Mouse (Mus musculus) midbrain, embryonic 13.5 days (tissue): ENCODE results near the gene Dgkz. TPM values are rescaled to one million over a fixed set of nuclear protein-coding genes. Genes with fewer than 3 reads are reported as not detected.

ENCODE experiments used
- ATAC-seq: fragments of 200-750 bp; cut with Nextera tagmentation; 2 replicates; pipeline ENCODE4 v1.8.0; 2017; ENCODE audit warnings: mild to moderate bottlenecking, moderate TSS enrichment, moderate library complexity
- H3K27ac ChIP-seq: fragments of 300-500 bp; sonication (generic); 2 replicates; pipeline ENCODE4 v1.5.1; 2015; ENCODE audit warnings: inconsistent platforms, mild to moderate bottlenecking, moderate library complexity
- H3K27me3 ChIP-seq: fragments of 300-500 bp; sonication (generic); 2 replicates; pipeline ENCODE4 v1.6.1; 2015; ENCODE audit warnings: mild to moderate bottlenecking, inconsistent platforms
- H3K36me3 ChIP-seq: fragments of 300-500 bp; sonication (generic); 2 replicates; pipeline ENCODE4 v1.6.1; 2015; ENCODE audit warnings: mild to moderate bottlenecking, inconsistent platforms
- H3K4me1 ChIP-seq: fragments of 300-500 bp; sonication (generic); replicated peaks from 2 replicates; pipeline ENCODE4 v1.6.1; 2015; ENCODE audit warnings: inconsistent platforms
- H3K4me2 ChIP-seq: fragments of 300-500 bp; sonication (generic); replicated peaks from 2 replicates; pipeline ENCODE4 v1.6.1; 2015; ENCODE audit warnings: moderate library complexity, mild to moderate bottlenecking, inconsistent platforms
- H3K4me3 ChIP-seq: fragments of 300-500 bp; sonication (generic); replicated peaks from 2 replicates; pipeline ENCODE4 v1.5.1; 2015; ENCODE audit warnings: mild to moderate bottlenecking, inconsistent platforms
- H3K9ac ChIP-seq: fragments of 300-500 bp; sonication (generic); replicated peaks from 2 replicates; pipeline ENCODE4 v1.6.1; 2015; ENCODE audit warnings: mild to moderate bottlenecking, inconsistent platforms
- H3K9me3 ChIP-seq: fragments of 300-500 bp; sonication (generic); 2 replicates; pipeline ENCODE4 v1.6.1; 2016; ENCODE audit warnings: mild to moderate bottlenecking, inconsistent platforms
- WGBS: fragments of 180-500 bp; shearing (Covaris S2); methylation state at CpG from one replicate; pipeline ENCODE4 v1.1.7; 2015; 5-methylcytosine and 5-hydroxymethylcytosine counted together
- polyA plus RNA-seq: library from polyadenylated mRNA; unstranded; fragments of >200 nt; fragmentation: Nextera tagmentation; extraction: Ambion mirVana; gene quantifications from 2 replicates; pipeline ENCODE4 v1.2.1, GENCODE M21; 2015

Gene Dgkz
- polyA plus RNA-seq, 1 experiment from 2014 or later, result 26.4 TPM

- peaks cover 29% of the 10 kb centered on the region for H3K4me1 ChIP-seq
- H3K27ac ChIP-seq, result no peak overlapping the region
- H3K36me3 ChIP-seq, result no peaks in the 10 kb centered on the region
- no peak overlapping the region for H3K4me3 ChIP-seq
- ATAC-seq, result no peak
- no peak overlapping the region for H3K9ac ChIP-seq
- H3K9me3 ChIP-seq, result no peaks in the 10 kb centered on the region
- 76% methylated on average over 5 of the region's 5 CpGs for WGBS
- no peak overlapping the region for H3K4me2 ChIP-seq
- peaks cover 31% of the 10 kb centered on the region for H3K27me3 ChIP-seq
Measured at GRCm38 (mm10) chr2:91966367-91966766, 9.3 kb downstream of the Dgkz start.

- Histone ChIP-seq H3K9ac (no peak overlapping the region; the same call in 1 of the 2 replicates), H3K9me3 (no peaks in the 10 kb centered on the region), H3K27me3 (peaks cover 28% of the 10 kb centered on the region), H3K4me3 (no peak overlapping the region), H3K4me2 (no peak overlapping the region), H3K27ac (0 out of 2 replicates have a peak overlapping the region, but pooled peaks have one; percentile 11), H3K36me3 (no peaks in the 10 kb centered on the region), H3K4me1 (peaks cover 23% of the 10 kb centered on the region)
- 17% methylated on average over 20 of the region's 20 CpGs for WGBS
- no peak for ATAC-seq
Measured at GRCm38 (mm10) chr2:91965417-91965816, 10.2 kb downstream of the Dgkz start.

- H3K27ac ChIP-seq, result no peak overlapping the region
- H3K4me2 ChIP-seq, result no peak overlapping the region
- peaks cover 28% of the 10 kb centered on the region for H3K27me3 ChIP-seq
- ATAC-seq, result no peak
- no peaks in the 10 kb centered on the region for H3K9me3 ChIP-seq
- WGBS, result 78% methylated on average over 3 of the region's 3 CpGs
- H3K9ac ChIP-seq, result no peak overlapping the region
- no peaks in the 10 kb centered on the region for H3K36me3 ChIP-seq
- H3K4me3 ChIP-seq, result no peak overlapping the region
- peaks cover 29% of the 10 kb centered on the region for H3K4me1 ChIP-seq
Measured at GRCm38 (mm10) chr2:91964610-91965204, 11.0 kb downstream of the Dgkz start.

GRCm38 (mm10) chr2:91963443-91963932 is 12.2 kb downstream of the Dgkz start:
- Histone ChIP-seq H3K27ac (peak overlapping the region; percentile 82), H3K4me2 (peak overlapping the region; percentile 91), H3K4me1 (peaks cover 39% of the 10 kb centered on the region), H3K9ac (peak overlapping the region; percentile 91), H3K27me3 (peaks cover 22% of the 10 kb centered on the region), H3K9me3 (no peaks in the 10 kb centered on the region), H3K4me3 (peak overlapping the region; percentile 86), H3K36me3 (no peaks in the 10 kb centered on the region)
- peak; percentile 96 for ATAC-seq
- under 1% methylated on average over 49 of the region's 57 CpGs for WGBS

DNA sequence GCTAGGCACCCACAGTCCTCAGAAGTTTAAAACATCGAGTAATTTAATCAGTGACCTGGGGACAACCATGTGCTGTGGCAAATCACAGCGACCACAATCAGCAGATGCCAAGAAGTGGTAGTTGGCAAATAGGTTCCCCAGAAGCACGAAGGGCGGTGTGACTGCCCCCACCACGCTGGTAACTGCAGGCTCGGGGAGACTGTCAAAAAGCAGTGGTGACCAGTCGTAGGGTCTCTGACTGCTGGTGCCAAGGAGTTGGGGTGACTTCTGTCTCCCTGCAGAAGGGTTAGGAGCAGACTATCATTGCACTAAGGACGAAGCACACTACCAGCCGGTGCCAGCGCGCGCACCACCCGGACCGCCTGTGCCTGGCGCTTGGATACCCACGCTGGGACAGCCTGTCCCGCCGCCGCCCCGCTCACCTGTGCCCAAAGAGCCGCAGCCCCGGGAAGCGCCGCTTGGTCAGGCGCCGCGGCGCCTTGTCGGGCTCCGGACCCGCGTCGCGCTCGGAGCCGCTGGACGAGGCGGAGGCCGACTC is 12.7 kb downstream of the Dgkz start:
- Histone ChIP-seq H3K36me3 (no peaks in the 10 kb centered on the region), H3K9ac (peak overlapping the region; percentile 91), H3K4me1 (peaks cover 41% of the 10 kb centered on the region), H3K4me3 (peak overlapping the region; percentile 86), H3K9me3 (no peaks in the 10 kb centered on the region), H3K27me3 (peaks cover 22% of the 10 kb centered on the region), H3K27ac (peak overlapping the region; percentile 82), H3K4me2 (peak overlapping the region; percentile 91)
- peak; percentile 69; the same call in 1 of the 2 replicates for ATAC-seq
- under 1% methylated on average over 37 of the region's 39 CpGs for WGBS

- no peak for ATAC-seq
- Histone ChIP-seq H3K4me3 (peak overlapping the region; percentile 86), H3K27ac (no peak overlapping the region), H3K36me3 (no peaks in the 10 kb centered on the region), H3K9ac (peak overlapping the region; percentile 91), H3K27me3 (peaks cover 22% of the 10 kb centered on the region), H3K9me3 (no peaks in the 10 kb centered on the region), H3K4me1 (peaks cover 49% of the 10 kb centered on the region), H3K4me2 (peak overlapping the region; percentile 91)
- 79% methylated on average over 4 of the region's 4 CpGs for WGBS
Measured at GRCm38 (mm10) chr2:91961901-91962761, 13.5 kb downstream of the Dgkz start.

DNA sequence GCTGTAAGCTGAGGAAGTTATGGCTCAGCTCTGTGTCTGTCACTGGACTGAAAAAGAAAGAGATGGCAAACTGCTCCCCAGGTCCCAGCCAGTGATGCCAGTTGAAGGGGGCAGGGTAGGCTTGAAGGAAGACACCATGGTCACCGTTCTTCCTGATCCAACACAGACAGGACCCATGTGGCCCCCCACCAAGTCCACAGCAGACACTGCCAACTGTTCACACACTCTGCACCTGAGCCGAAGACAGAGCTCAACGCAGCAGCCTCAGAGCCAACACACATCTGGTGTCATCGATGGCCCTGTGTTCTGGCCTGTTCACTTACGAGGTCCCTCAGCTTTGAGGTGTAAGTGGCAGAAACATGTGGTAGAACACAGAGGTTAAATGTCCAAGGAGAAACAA is 15.2 kb downstream of the Dgkz start:
- H3K36me3 ChIP-seq, result no peaks in the 10 kb centered on the region
- H3K27ac ChIP-seq, result no peak overlapping the region
- no peaks in the 10 kb centered on the region for H3K9me3 ChIP-seq
- ATAC-seq, result no peak
- no peak overlapping the region for H3K4me2 ChIP-seq
- WGBS, result 94% methylated on average over 5 of the region's 5 CpGs
- no peak overlapping the region for H3K4me3 ChIP-seq
- no peak overlapping the region for H3K9ac ChIP-seq
- H3K4me1 ChIP-seq, result peaks cover 52% of the 10 kb centered on the region
- H3K27me3 ChIP-seq, result peaks cover 10% of the 10 kb centered on the region

DNA sequence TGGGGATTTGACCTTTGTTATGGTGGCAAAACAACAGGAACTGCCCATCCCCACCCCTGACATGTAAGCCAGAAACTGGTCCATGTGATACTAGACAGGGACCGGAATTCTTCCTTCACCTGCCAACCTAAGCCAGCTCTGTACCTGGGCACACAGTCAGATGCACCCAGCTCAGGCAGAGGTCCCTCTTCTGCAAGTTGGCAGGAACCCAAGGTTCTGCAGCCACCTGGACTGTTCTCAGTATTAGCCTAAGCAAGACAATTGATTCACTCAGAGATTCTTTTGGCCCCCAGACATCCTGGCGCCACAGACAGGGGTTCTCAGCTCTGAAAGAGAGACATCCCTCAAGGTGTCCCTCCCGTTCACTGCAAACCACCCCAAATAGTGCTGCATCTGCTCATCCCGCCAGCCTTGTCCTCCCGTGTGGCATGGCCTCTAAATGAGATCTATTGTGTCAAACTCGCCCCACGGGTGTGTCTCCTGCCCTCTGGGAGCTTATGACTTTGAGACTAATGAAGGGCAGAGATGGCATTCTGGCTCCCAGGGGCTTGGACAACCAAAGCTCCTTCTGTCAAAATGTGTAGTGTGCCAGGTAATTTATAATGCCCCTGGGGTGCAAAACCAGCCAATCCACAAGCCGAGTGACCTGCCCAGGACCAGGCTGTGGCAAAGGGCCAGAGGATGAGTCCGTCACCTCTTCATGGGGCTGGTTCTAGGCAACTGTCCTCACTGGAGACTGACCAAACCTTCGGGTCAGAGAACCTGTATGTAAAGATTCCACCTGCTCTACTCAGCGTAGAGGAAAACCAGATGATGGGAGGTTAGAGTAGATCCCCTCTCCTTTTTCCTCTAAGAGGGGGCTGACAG is 15.9 kb downstream of the Dgkz start:
- Histone ChIP-seq H3K36me3 (no peaks in the 10 kb centered on the region), H3K4me3 (no peak overlapping the region), H3K27me3 (peaks cover 3% of the 10 kb centered on the region; the same call in 1 of the 2 replicates), H3K27ac (no peak overlapping the region), H3K9me3 (no peaks in the 10 kb centered on the region), H3K9ac (no peak overlapping the region), H3K4me2 (no peak overlapping the region), H3K4me1 (peaks cover 48% of the 10 kb centered on the region)
- no peak for ATAC-seq
- 74% methylated on average over 11 of the region's 11 CpGs for WGBS

- Histone ChIP-seq H3K27me3 (no peaks in the 10 kb centered on the region), H3K4me2 (no peak overlapping the region), H3K36me3 (no peaks in the 10 kb centered on the region), H3K9me3 (no peaks in the 10 kb centered on the region), H3K9ac (no peak overlapping the region), H3K4me1 (peaks cover 52% of the 10 kb centered on the region), H3K4me3 (no peak overlapping the region), H3K27ac (no peak overlapping the region)
- ATAC-seq, result no peak
- 53% methylated on average over 10 of the region's 10 CpGs for WGBS
Measured at GRCm38 (mm10) chr2:91958701-91959457, 16.8 kb downstream of the Dgkz start.

DNA sequence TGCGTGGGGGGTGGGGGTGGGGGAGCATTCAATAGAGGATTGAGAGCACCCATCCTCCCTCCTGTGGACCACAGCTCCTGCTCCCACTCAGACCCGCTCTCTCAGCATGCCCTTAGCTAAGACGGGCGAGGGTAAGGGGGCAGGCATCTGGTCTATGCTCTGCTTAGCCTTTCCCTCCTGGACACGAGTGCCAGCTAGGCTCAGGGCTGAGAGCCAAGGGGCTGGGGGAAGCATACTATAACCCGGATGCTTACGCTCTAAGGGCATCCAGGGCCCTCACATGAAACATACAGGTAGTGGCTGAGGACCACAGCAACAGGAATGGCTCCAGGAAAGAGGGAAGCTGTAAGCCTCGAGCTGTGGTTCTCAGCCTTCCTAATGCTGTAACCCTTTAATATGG is 17.6 kb downstream of the Dgkz start:
- ATAC-seq, result no peak
- Histone ChIP-seq H3K27me3 (no peaks in the 10 kb centered on the region), H3K4me1 (peaks cover 50% of the 10 kb centered on the region), H3K27ac (no peak overlapping the region), H3K9me3 (no peaks in the 10 kb centered on the region), H3K36me3 (no peaks in the 10 kb centered on the region), H3K4me2 (no peak overlapping the region), H3K4me3 (no peak overlapping the region), H3K9ac (no peak overlapping the region)
- 94% methylated on average over 8 of the region's 8 CpGs for WGBS

DNA sequence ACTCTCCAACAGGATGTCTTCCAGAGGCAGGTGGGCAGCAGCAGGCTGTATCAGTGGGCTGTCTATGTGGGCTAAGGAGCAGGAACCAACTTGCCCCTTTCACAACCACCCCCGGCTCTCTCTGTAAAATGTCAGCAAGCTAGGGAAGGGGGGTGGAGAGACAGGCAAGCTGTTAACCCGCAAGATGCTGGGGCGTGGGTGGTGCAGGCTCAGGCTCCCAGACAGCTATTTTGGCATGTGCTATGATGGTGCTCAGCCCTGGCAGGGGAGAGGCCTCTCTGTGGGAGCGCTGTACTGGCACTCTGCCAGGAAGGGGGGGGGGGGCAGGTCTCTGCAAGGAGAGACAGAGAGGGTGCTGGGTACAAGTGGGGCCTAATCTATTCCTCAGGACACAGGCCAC is 18.6 kb downstream of the Dgkz start:
- Histone ChIP-seq H3K4me1 (peaks cover 40% of the 10 kb centered on the region), H3K27me3 (no peaks in the 10 kb centered on the region), H3K9me3 (no peaks in the 10 kb centered on the region), H3K36me3 (no peaks in the 10 kb centered on the region), H3K4me3 (no peak overlapping the region), H3K27ac (0 out of 2 replicates have a peak overlapping the region, but pooled peaks have one; percentile 25), H3K9ac (no peak overlapping the region), H3K4me2 (no peak overlapping the region)
- 51% methylated on average over 4 of the region's 4 CpGs for WGBS
- peak; percentile 54 for ATAC-seq
